Mouse (Mus musculus): Measurements from ENCODE around the gene St6gal1. TPM values are rescaled to one million over a fixed set of nuclear protein-coding genes. Genes with fewer than 3 reads are reported as not detected.

Gene St6gal1
- polyA plus RNA-seq, 1 experiment from 2014 or later: 30.6 TPM

- no peak overlapping the region for H3K4me3 ChIP-seq (replicated peaks; ENCODE audit: low read depth, low read length)
- no peak overlapping the region for H3K4me2 ChIP-seq (ENCODE audit: low read length)
- peaks cover 22% of the 10 kb centered on the region; the same call in 1 of the 2 replicates for H3K36me3 ChIP-seq (ENCODE audit: control insufficient read depth, insufficient read depth, low read length)
- 85% methylated on average over 12 of the region's 12 CpGs for WGBS
- peaks cover 5% of the 10 kb centered on the region for H3K4me1 ChIP-seq (ENCODE audit: control insufficient read depth, insufficient read depth, low read length)
- H3K27ac ChIP-seq (replicated peaks; ENCODE audit: low read depth, low read length): no peak overlapping the region
- no peak for DNase-seq
- no peak for ATAC-seq (ENCODE audit: low FRiP score, low TSS enrichment)
- no peaks in the 10 kb centered on the region for H3K9me3 ChIP-seq (ENCODE audit: control insufficient read depth, low read length)
- no peaks in the 10 kb centered on the region for H3K27me3 ChIP-seq (ENCODE audit: control insufficient read depth, insufficient read depth, low read length)
- no peak overlapping the region for H3K9ac ChIP-seq (replicated peaks; ENCODE audit: low read length)
These were observed 40.5 kb downstream of the St6gal1 start for GRCm38 (mm10) chr16:23264999-23265398.

GRCm38 (mm10) chr16:23265481-23265880 lies 40.9 kb downstream of the St6gal1 start:
- no peaks in the 10 kb centered on the region for H3K9me3 ChIP-seq (ENCODE audit: control insufficient read depth, low read length)
- H3K27ac ChIP-seq (replicated peaks; ENCODE audit: low read depth, low read length): no peak overlapping the region
- peaks cover 10% of the 10 kb centered on the region for H3K4me1 ChIP-seq (ENCODE audit: control insufficient read depth, insufficient read depth, low read length)
- no peak overlapping the region for H3K4me3 ChIP-seq (replicated peaks; ENCODE audit: low read depth, low read length)
- WGBS: 75% methylated on average over 6 of the region's 6 CpGs
- peaks cover 22% of the 10 kb centered on the region; the same call in 1 of the 2 replicates for H3K36me3 ChIP-seq (ENCODE audit: control insufficient read depth, insufficient read depth, low read length)
- no peaks in the 10 kb centered on the region for H3K27me3 ChIP-seq (ENCODE audit: control insufficient read depth, insufficient read depth, low read length)
- H3K9ac ChIP-seq (replicated peaks; ENCODE audit: low read length): no peak overlapping the region
- no peak for DNase-seq
- no peak overlapping the region for H3K4me2 ChIP-seq (ENCODE audit: low read length)
- no peak for ATAC-seq (ENCODE audit: low FRiP score, low TSS enrichment)

- DNase-seq (no peak), ATAC-seq (ENCODE audit: low FRiP score, low TSS enrichment) (no peak)
- Histone ChIP-seq H3K4me2 (ENCODE audit: low read length) (no peak overlapping the region), H3K27me3 (ENCODE audit: control insufficient read depth, insufficient read depth, low read length) (no peaks in the 10 kb centered on the region), H3K9ac (replicated peaks; ENCODE audit: low read length) (no peak overlapping the region), H3K9me3 (ENCODE audit: control insufficient read depth, low read length) (no peaks in the 10 kb centered on the region), H3K4me3 (replicated peaks; ENCODE audit: low read depth, low read length) (no peak overlapping the region), H3K36me3 (ENCODE audit: control insufficient read depth, insufficient read depth, low read length) (peaks cover 22% of the 10 kb centered on the region; the same call in 1 of the 2 replicates), H3K4me1 (ENCODE audit: control insufficient read depth, insufficient read depth, low read length) (peaks cover 18% of the 10 kb centered on the region), H3K27ac (replicated peaks; ENCODE audit: low read depth, low read length) (no peak overlapping the region)
- 96% methylated on average over 11 of the region's 11 CpGs for WGBS
These were observed 41.8 kb downstream of the St6gal1 start for GRCm38 (mm10) chr16:23266293-23266692.

GRCm38 (mm10) chr16:23266896-23267295 lies 42.4 kb downstream of the St6gal1 start:
- WGBS: 87% methylated on average over 4 of the region's 4 CpGs
- no peak for ATAC-seq (ENCODE audit: low FRiP score, low TSS enrichment)
- Histone ChIP-seq H3K4me2 (ENCODE audit: low read length) (no peak overlapping the region), H3K9ac (replicated peaks; ENCODE audit: low read length) (no peak overlapping the region), H3K9me3 (ENCODE audit: control insufficient read depth, low read length) (no peaks in the 10 kb centered on the region), H3K4me3 (replicated peaks; ENCODE audit: low read depth, low read length) (no peak overlapping the region), H3K4me1 (ENCODE audit: control insufficient read depth, insufficient read depth, low read length) (peaks cover 20% of the 10 kb centered on the region), H3K27ac (replicated peaks; ENCODE audit: low read depth, low read length) (no peak overlapping the region), H3K36me3 (ENCODE audit: control insufficient read depth, insufficient read depth, low read length) (peaks cover 22% of the 10 kb centered on the region; the same call in 1 of the 2 replicates), H3K27me3 (ENCODE audit: control insufficient read depth, insufficient read depth, low read length) (no peaks in the 10 kb centered on the region)
- DNase-seq: no peak

- Histone ChIP-seq H3K4me3 (replicated peaks; ENCODE audit: low read depth, low read length) (no peak overlapping the region), H3K9me3 (ENCODE audit: control insufficient read depth, low read length) (no peaks in the 10 kb centered on the region), H3K27ac (replicated peaks; ENCODE audit: low read depth, low read length) (no peak overlapping the region), H3K36me3 (ENCODE audit: control insufficient read depth, insufficient read depth, low read length) (peaks cover 20% of the 10 kb centered on the region; the same call in 1 of the 2 replicates), H3K9ac (replicated peaks; ENCODE audit: low read length) (no peak overlapping the region), H3K4me2 (ENCODE audit: low read length) (no peak overlapping the region), H3K27me3 (ENCODE audit: control insufficient read depth, insufficient read depth, low read length) (no peaks in the 10 kb centered on the region), H3K4me1 (ENCODE audit: control insufficient read depth, insufficient read depth, low read length) (peaks cover 20% of the 10 kb centered on the region)
- ATAC-seq (ENCODE audit: low FRiP score, low TSS enrichment) (no peak), DNase-seq (no peak)
- 91% methylated on average over 7 of the region's 7 CpGs for WGBS
These were observed 43.7 kb downstream of the St6gal1 start for GRCm38 (mm10) chr16:23268231-23268630.

- Histone ChIP-seq H3K27me3 (ENCODE audit: control insufficient read depth, insufficient read depth, low read length) (no peaks in the 10 kb centered on the region), H3K9ac (replicated peaks; ENCODE audit: low read length) (no peak overlapping the region), H3K4me3 (replicated peaks; ENCODE audit: low read depth, low read length) (no peak overlapping the region), H3K4me1 (ENCODE audit: control insufficient read depth, insufficient read depth, low read length) (peaks cover 20% of the 10 kb centered on the region), H3K4me2 (ENCODE audit: low read length) (no peak overlapping the region), H3K36me3 (ENCODE audit: control insufficient read depth, insufficient read depth, low read length) (peaks cover 13% of the 10 kb centered on the region; the same call in 1 of the 2 replicates), H3K27ac (replicated peaks; ENCODE audit: low read depth, low read length) (0 out of 2 replicates have a peak overlapping the region, but pooled peaks have one; percentile 58), H3K9me3 (ENCODE audit: control insufficient read depth, low read length) (no peaks in the 10 kb centered on the region)
- ATAC-seq (ENCODE audit: low FRiP score, low TSS enrichment) (no peak), DNase-seq (no peak)
- WGBS: 79% methylated on average over 17 of the region's 17 CpGs
These were observed 44.8 kb downstream of the St6gal1 start for GRCm38 (mm10) chr16:23269056-23269983.

- DNase-seq: peak; percentile 73
These were observed 45.7 kb downstream of the St6gal1 start for GRCm38 (mm10) chr16:23269984-23270912.

GRCm38 (mm10) chr16:23270913-23271253 lies 46.3 kb downstream of the St6gal1 start:
- ATAC-seq (ENCODE audit: low FRiP score, low TSS enrichment) (peak; percentile 64; the same call in 1 of the 2 replicates), DNase-seq (no peak)
- Histone ChIP-seq H3K27ac (replicated peaks; ENCODE audit: low read depth, low read length) (peak overlapping the region; percentile 58), H3K4me3 (replicated peaks; ENCODE audit: low read depth, low read length) (no peak overlapping the region), H3K9ac (replicated peaks; ENCODE audit: low read length) (no peak overlapping the region), H3K4me2 (ENCODE audit: low read length) (no peak overlapping the region), H3K27me3 (ENCODE audit: control insufficient read depth, insufficient read depth, low read length) (no peaks in the 10 kb centered on the region), H3K9me3 (ENCODE audit: control insufficient read depth, low read length) (no peaks in the 10 kb centered on the region), H3K4me1 (ENCODE audit: control insufficient read depth, insufficient read depth, low read length) (peaks cover 20% of the 10 kb centered on the region), H3K36me3 (ENCODE audit: control insufficient read depth, insufficient read depth, low read length) (0 out of 2 replicates have a peak, but pooled peaks cover 5% of the 10 kb centered on the region)
- WGBS: 0% methylated on average over 2 of the region's 3 CpGs

More at GRCm38 (mm10) chr16:23269984-23270912, 45.7 kb downstream of the St6gal1 start:
- Histone ChIP-seq H3K9ac (replicated peaks; ENCODE audit: low read length) (no peak overlapping the region), H3K9me3 (ENCODE audit: control insufficient read depth, low read length) (no peaks in the 10 kb centered on the region), H3K27me3 (ENCODE audit: control insufficient read depth, insufficient read depth, low read length) (no peaks in the 10 kb centered on the region), H3K4me3 (replicated peaks; ENCODE audit: low read depth, low read length) (no peak overlapping the region), H3K4me1 (ENCODE audit: control insufficient read depth, insufficient read depth, low read length) (peaks cover 20% of the 10 kb centered on the region), H3K27ac (replicated peaks; ENCODE audit: low read depth, low read length) (peak overlapping the region; percentile 58), H3K36me3 (ENCODE audit: control insufficient read depth, insufficient read depth, low read length) (0 out of 2 replicates have a peak, but pooled peaks cover 7% of the 10 kb centered on the region), H3K4me2 (ENCODE audit: low read length) (no peak overlapping the region)
- peak; percentile 71 for ATAC-seq (ENCODE audit: low FRiP score, low TSS enrichment)
- 16% methylated on average over 10 of the region's 10 CpGs for WGBS

All from midbrain, embryonic 14.5 days (tissue).